Mouse (Mus musculus) right cerebral cortex, postnatal 10 days (tissue): Measurements from ENCODE around the gene Lrrfip1.

Source experiments
- DNase-seq, 2 experiments: peaks; one replicate each; pipeline ENCODE4 v3.0.0; 2021; ENCODE audit warnings: low spot score in 2 of 2

Gene Lrrfip1

GRCm38 (mm10) chr1:91023230-91023629 lies 24.7 kb downstream of the Lrrfip1 start:
- no peak for DNase-seq

- DNase-seq, result no peak
Measured at GRCm38 (mm10) chr1:91023960-91024359, 25.4 kb downstream of the Lrrfip1 start.

- DNase-seq, result no peak
Measured at GRCm38 (mm10) chr1:91024464-91024863, 25.9 kb downstream of the Lrrfip1 start.

- no peak for DNase-seq
Measured at GRCm38 (mm10) chr1:91026945-91027344, 28.4 kb downstream of the Lrrfip1 start.

- no peak for DNase-seq
Measured at GRCm38 (mm10) chr1:91030383-91030782, 31.8 kb downstream of the Lrrfip1 start.

GRCm38 (mm10) chr1:91031547-91031946 lies 33.0 kb downstream of the Lrrfip1 start:
- no peak for DNase-seq

GRCm38 (mm10) chr1:91032393-91032971 lies 33.9 kb downstream of the Lrrfip1 start:
- no peak for DNase-seq

GRCm38 (mm10) chr1:91034547-91034946 lies 36.0 kb downstream of the Lrrfip1 start:
- no peak for DNase-seq

GRCm38 (mm10) chr1:91035266-91035665 lies 36.7 kb downstream of the Lrrfip1 start:
- no peak for DNase-seq

GRCm38 (mm10) chr1:91037213-91037612 lies 38.7 kb downstream of the Lrrfip1 start:
- no peak for DNase-seq

GRCm38 (mm10) chr1:91038010-91038409 lies 39.5 kb downstream of the Lrrfip1 start:
- DNase-seq, result no peak

GRCm38 (mm10) chr1:91038531-91038930 lies 40.0 kb downstream of the Lrrfip1 start:
- DNase-seq, result no peak

GRCm38 (mm10) chr1:91041605-91042004 lies 43.1 kb downstream of the Lrrfip1 start:
- no peak for DNase-seq

- peak in 1 of 2 experiments; percentile 49 for DNase-seq
Measured at GRCm38 (mm10) chr1:91043191-91043590, 44.7 kb downstream of the Lrrfip1 start.

- DNase-seq, result no peak
Measured at GRCm38 (mm10) chr1:91044176-91044575, 45.6 kb downstream of the Lrrfip1 start.

GRCm38 (mm10) chr1:91044648-91045047 lies 46.1 kb downstream of the Lrrfip1 start:
- DNase-seq, result no peak

- no peak for DNase-seq
Measured at GRCm38 (mm10) chr1:91046237-91046636, 47.7 kb downstream of the Lrrfip1 start.

GRCm38 (mm10) chr1:91049296-91049695 lies 50.8 kb downstream of the Lrrfip1 start:
- DNase-seq, result no peak

GRCm38 (mm10) chr1:91051461-91052094 lies 53.0 kb downstream of the Lrrfip1 start:
- DNase-seq, result no peak

- DNase-seq, result peak; percentile 88 to 90
Measured at GRCm38 (mm10) chr1:91052747-91053181, 54.2 kb downstream of the Lrrfip1 start.

- no peak for DNase-seq
Measured at GRCm38 (mm10) chr1:91053218-91054073, 54.9 kb downstream of the Lrrfip1 start.

GRCm38 (mm10) chr1:91054074-91054471 lies 55.5 kb downstream of the Lrrfip1 start:
- DNase-seq, result no peak

- no peak for DNase-seq
Measured at GRCm38 (mm10) chr1:91054815-91055214, 56.3 kb downstream of the Lrrfip1 start.
